Mouse (Mus musculus): ENCODE measurements around the gene Rdx.

GRCm38 (mm10) chr9:52113091-52113490 is 66.1 kb downstream of the Rdx start:
- TF ChIP-seq USF1 (IDR thresholded peaks at IDR 0.05; ENCODE audit: low read depth) (no peak), CTCF (IDR thresholded peaks at IDR 0.05; ENCODE audit: control insufficient read depth, insufficient read depth, insufficient read length) (no peak), CEBPB (IDR thresholded peaks at IDR 0.05; ENCODE audit: low read depth) (no peak), MAX (IDR thresholded peaks at IDR 0.05) (no peak), MYOG (IDR thresholded peaks at IDR 0.05; ENCODE audit: control insufficient read depth, extremely low read depth, insufficient read length) (no peak), MYOD1 (IDR thresholded peaks at IDR 0.05; ENCODE audit: control insufficient read depth, insufficient read length, low read depth) (no peak), FOSL1 (IDR thresholded peaks at IDR 0.05; ENCODE audit: insufficient read depth, low read length, poor library complexity, severe bottlenecking) (no peak)
